Mouse (Mus musculus): ENCODE data around the gene Sap30. TPM values are rescaled to one million over a fixed set of nuclear protein-coding genes. Genes with fewer than 3 reads are reported as not detected.
"Not testable (repeated sequence)": the region's sequence is repeated elsewhere in the genome, so short reads cannot be mapped to it uniquely, and the experiment has no call there.

Gene Sap30
- polyA plus RNA-seq, 1 experiment from 2014 or later = 24.7 TPM

- 60% methylated on average over 3 of the region's 3 CpGs for WGBS
- no peak overlapping the region for H3K27ac ChIP-seq (ENCODE audit: low read length)
- H3K4me2 ChIP-seq (ENCODE audit: low read depth, low read length) = no peak overlapping the region
- H3K4me3 ChIP-seq (replicated peaks; ENCODE audit: low read length) = no peak overlapping the region
- no peaks in the 10 kb centered on the region for H3K27me3 ChIP-seq (ENCODE audit: control insufficient read depth, insufficient read depth, low read length)
- no peak overlapping the region for H3K9ac ChIP-seq (ENCODE audit: low read length)
- no peaks in the 10 kb centered on the region for H3K9me3 ChIP-seq (replicated peaks; ENCODE audit: control insufficient read depth, low read length)
- ATAC-seq (ENCODE audit: insufficient read depth, low FRiP score) = no peak
- H3K36me3 ChIP-seq (ENCODE audit: control insufficient read depth, insufficient read depth, low read length) = no peaks in the 10 kb centered on the region
- H3K4me1 ChIP-seq (ENCODE audit: control insufficient read depth, insufficient read depth, low read length) = no peaks in the 10 kb centered on the region
These were observed 29.7 kb downstream of the Sap30 start for GRCm38 (mm10) chr8:57457942-57458341.

DNA sequence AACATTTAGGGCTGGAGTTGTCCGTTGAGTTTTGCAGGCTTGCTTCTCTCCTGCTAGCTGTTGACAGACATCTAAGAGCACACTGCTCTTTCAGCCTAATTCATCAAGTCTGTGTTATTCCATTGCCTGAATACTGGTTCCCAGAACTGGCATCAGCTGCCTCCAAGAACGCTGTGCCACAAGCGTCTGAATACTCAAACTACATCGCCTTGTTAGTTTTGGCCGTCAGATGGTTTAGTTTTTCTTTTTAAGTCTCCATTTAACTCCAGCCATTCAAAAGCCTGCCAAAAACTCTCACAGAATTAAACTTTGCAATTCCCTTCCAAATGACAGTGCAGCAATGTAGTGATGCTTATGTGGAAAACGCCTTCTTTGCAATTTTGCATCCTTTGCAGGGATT lies 30.5 kb downstream of the Sap30 start:
- Histone ChIP-seq H3K9me3 (replicated peaks; ENCODE audit: control insufficient read depth, low read length) (no peaks in the 10 kb centered on the region), H3K4me1 (ENCODE audit: control insufficient read depth, insufficient read depth, low read length) (no peaks in the 10 kb centered on the region), H3K9ac (ENCODE audit: low read length) (no peak overlapping the region), H3K36me3 (ENCODE audit: control insufficient read depth, insufficient read depth, low read length) (no peaks in the 10 kb centered on the region), H3K4me3 (replicated peaks; ENCODE audit: low read length) (no peak overlapping the region), H3K27ac (ENCODE audit: low read length) (no peak overlapping the region), H3K4me2 (ENCODE audit: low read depth, low read length) (no peak overlapping the region), H3K27me3 (ENCODE audit: control insufficient read depth, insufficient read depth, low read length) (no peaks in the 10 kb centered on the region)
- 70% methylated on average over 6 of the region's 6 CpGs for WGBS
- ATAC-seq (ENCODE audit: insufficient read depth, low FRiP score) = no peak

DNA sequence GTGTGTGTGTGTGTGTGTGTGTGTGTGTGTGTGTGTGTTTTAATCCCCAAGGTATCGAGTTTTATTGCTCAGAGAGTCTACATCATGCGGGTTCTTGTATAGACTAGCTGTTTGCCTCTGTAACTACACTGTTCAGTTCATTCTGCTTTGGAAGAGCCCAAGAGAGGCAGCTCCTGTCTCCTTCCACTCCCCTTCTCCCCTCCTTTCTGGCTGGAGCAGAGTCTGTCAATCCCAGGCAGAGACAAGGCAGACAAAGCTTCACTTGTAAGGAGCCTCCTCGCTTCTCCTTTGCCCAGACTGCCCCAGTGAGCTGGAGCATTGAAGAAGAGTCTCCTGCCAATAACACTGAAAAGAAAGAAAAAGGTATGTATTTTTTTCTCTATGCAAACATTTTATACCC lies 31.9 kb downstream of the Sap30 start, which contains the start of gene Scrg1:
TSS of gene Scrg1 (plus strand) at position 159 of the 400 bp plus-strand sequence.
- H3K27ac ChIP-seq (ENCODE audit: low read length) = no peak within 1 kb of the TSS
- no peaks in the 10 kb centered on the region for H3K4me1 ChIP-seq (ENCODE audit: control insufficient read depth, insufficient read depth, low read length)
- H3K27me3 ChIP-seq (ENCODE audit: control insufficient read depth, insufficient read depth, low read length) = no peaks in the 10 kb centered on the region
- no peaks in the 10 kb centered on the region for H3K9me3 ChIP-seq (replicated peaks; ENCODE audit: control insufficient read depth, low read length)
- H3K36me3 ChIP-seq (ENCODE audit: control insufficient read depth, insufficient read depth, low read length) = no peaks in the 10 kb centered on the region
- no peak for ATAC-seq (ENCODE audit: insufficient read depth, low FRiP score)
- H3K4me3 ChIP-seq (replicated peaks; ENCODE audit: low read length) = no peak within 1 kb of the TSS
- WGBS = 62% methylated on average over 3 of the region's 3 CpGs
- H3K4me2 ChIP-seq (ENCODE audit: low read depth, low read length) = no peak within 1 kb of the TSS
- no peak within 1 kb of the TSS for H3K9ac ChIP-seq (ENCODE audit: low read length)

DNA sequence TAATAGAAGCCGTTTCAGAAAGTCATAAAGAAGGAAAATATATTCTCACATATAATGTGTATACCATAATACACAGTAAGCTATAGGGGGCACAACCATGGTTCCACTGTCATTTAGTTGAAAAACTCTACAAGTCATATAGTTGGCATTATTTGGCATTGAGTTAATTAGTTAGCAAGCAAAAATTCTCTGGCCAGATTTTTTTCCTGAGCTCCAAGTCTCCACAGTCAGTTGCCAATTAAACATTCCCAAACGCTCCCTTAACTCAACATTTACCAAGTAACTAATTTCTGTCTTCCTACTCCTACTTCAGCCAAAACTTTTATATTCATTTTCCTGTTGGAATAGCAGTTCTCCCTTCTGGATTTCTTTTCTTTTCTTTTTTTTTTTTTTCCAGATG lies 34.3 kb downstream of the Sap30 start:
- Histone ChIP-seq H3K4me1 (ENCODE audit: control insufficient read depth, insufficient read depth, low read length) (no peaks in the 10 kb centered on the region), H3K27me3 (ENCODE audit: control insufficient read depth, insufficient read depth, low read length) (no peaks in the 10 kb centered on the region), H3K36me3 (ENCODE audit: control insufficient read depth, insufficient read depth, low read length) (no peaks in the 10 kb centered on the region), H3K9ac (ENCODE audit: low read length) (no peak overlapping the region), H3K9me3 (replicated peaks; ENCODE audit: control insufficient read depth, low read length) (no peaks in the 10 kb centered on the region), H3K4me2 (ENCODE audit: low read depth, low read length) (no peak overlapping the region), H3K27ac (ENCODE audit: low read length) (no peak overlapping the region), H3K4me3 (replicated peaks; ENCODE audit: low read length) (no peak overlapping the region)
- ATAC-seq (ENCODE audit: insufficient read depth, low FRiP score) = no peak
- 90% methylated on average over 2 of the region's 2 CpGs for WGBS

DNA sequence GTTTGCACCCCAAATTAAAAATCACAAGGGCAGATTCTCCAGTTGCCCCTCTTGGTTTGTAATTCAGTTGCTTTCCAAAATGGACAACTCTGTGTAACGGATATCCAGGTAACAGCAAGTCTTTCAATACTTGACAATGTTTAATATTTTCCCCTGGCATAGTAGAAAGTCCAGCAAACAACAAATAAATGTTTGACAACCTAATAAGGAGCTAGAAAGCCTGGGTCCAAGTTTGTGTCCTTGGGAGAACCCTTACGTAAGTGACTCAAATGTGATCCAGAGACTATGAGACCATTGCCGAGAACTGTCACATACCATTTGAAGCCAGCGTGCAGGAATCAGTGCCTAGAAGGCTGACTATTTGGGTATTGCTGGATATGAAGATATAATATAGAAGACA lies 35.8 kb downstream of the Sap30 start:
- H3K9ac ChIP-seq (ENCODE audit: low read length) = no peak overlapping the region
- no peaks in the 10 kb centered on the region for H3K36me3 ChIP-seq (ENCODE audit: control insufficient read depth, insufficient read depth, low read length)
- H3K4me2 ChIP-seq (ENCODE audit: low read depth, low read length) = no peak overlapping the region
- no peaks in the 10 kb centered on the region for H3K4me1 ChIP-seq (ENCODE audit: control insufficient read depth, insufficient read depth, low read length)
- WGBS = 91% methylated on average over 4 of the region's 4 CpGs
- no peaks in the 10 kb centered on the region for H3K27me3 ChIP-seq (ENCODE audit: control insufficient read depth, insufficient read depth, low read length)
- H3K4me3 ChIP-seq (replicated peaks; ENCODE audit: low read length) = no peak overlapping the region
- H3K9me3 ChIP-seq (replicated peaks; ENCODE audit: control insufficient read depth, low read length) = no peaks in the 10 kb centered on the region
- ATAC-seq (ENCODE audit: insufficient read depth, low FRiP score) = no peak
- H3K27ac ChIP-seq (ENCODE audit: low read length) = no peak overlapping the region

DNA sequence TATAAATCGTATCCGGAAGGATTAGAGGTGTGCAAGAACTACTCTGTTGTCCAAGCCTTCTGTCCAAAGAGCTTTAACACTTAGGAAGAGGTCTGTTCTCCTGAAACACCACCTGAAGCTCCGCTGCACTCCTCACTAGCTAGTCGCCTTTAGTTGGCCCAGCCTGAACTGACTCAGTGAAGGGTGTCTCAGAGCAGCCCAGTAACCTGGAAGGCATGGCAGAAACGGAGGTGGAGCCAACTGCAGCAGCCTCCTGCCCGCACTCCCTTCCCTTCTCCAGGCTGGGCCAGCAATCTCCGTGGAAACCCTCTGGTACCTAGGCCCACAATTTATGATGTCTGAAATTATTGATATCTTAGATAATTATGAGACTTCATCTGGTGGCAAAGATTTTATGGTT lies 36.9 kb downstream of the Sap30 start:
- Histone ChIP-seq H3K9me3 (replicated peaks; ENCODE audit: control insufficient read depth, low read length) (no peaks in the 10 kb centered on the region), H3K4me3 (replicated peaks; ENCODE audit: low read length) (no peak overlapping the region), H3K36me3 (ENCODE audit: control insufficient read depth, insufficient read depth, low read length) (no peaks in the 10 kb centered on the region), H3K4me2 (ENCODE audit: low read depth, low read length) (no peak overlapping the region), H3K27ac (ENCODE audit: low read length) (no peak overlapping the region), H3K9ac (ENCODE audit: low read length) (no peak overlapping the region), H3K27me3 (ENCODE audit: control insufficient read depth, insufficient read depth, low read length) (no peaks in the 10 kb centered on the region), H3K4me1 (ENCODE audit: control insufficient read depth, insufficient read depth, low read length) (no peaks in the 10 kb centered on the region)
- WGBS = 78% methylated on average over 7 of the region's 7 CpGs
- ATAC-seq (ENCODE audit: insufficient read depth, low FRiP score) = no peak

DNA sequence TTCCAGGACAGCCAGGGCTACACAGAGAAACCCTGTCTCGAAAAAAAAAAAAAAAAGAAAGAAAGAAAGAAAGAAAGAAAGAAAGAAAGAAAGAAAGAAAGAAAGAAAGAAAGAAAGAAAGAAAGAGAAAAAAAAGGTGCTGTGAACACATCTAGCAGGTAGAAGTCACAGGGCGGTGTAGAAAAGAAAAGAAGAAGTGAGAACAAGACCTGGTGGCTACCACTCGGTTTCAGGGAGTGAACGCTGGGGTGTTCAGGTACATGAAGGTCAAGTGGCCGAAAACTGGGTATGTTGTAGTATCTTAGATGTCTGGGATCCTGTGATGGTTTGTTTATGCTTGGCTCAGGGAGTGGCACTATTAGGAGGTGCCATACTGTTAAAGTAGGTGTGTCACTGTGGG lies 41.8 kb downstream of the Sap30 start:
- H3K9me3 ChIP-seq (replicated peaks; ENCODE audit: control insufficient read depth, low read length); ATAC-seq (ENCODE audit: insufficient read depth, low FRiP score); H3K4me1 ChIP-seq (ENCODE audit: control insufficient read depth, insufficient read depth, low read length); H3K4me3 ChIP-seq (replicated peaks; ENCODE audit: low read length); H3K27ac ChIP-seq (ENCODE audit: low read length); H3K9ac ChIP-seq (ENCODE audit: low read length); H3K4me2 ChIP-seq (ENCODE audit: low read depth, low read length); H3K27me3 ChIP-seq (ENCODE audit: control insufficient read depth, insufficient read depth, low read length); H3K36me3 ChIP-seq (ENCODE audit: control insufficient read depth, insufficient read depth, low read length): not testable (repeated sequence)
- 86% methylated on average over 4 of the region's 5 CpGs for WGBS

DNA sequence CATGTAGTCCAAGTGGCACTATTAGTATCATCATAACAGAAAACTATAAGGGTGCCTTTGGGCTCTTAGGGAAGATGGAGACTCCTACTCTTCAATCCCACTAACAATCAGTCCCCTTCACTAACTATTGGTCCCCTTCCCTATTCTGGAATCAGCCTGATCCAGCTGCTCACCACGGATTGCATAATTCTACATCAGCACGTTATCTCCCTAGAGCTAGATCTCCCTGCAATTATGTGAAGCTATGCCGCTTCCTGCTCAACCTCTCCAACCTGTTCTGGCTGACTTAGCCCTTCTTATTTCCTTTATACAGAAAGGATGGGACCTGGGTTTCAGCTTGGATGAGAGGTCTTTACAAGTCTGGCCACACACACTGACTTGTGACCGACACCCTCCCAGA lies 44.4 kb downstream of the Sap30 start:
- H3K27ac ChIP-seq (ENCODE audit: low read length) = no peak overlapping the region
- no peak overlapping the region for H3K4me2 ChIP-seq (ENCODE audit: low read depth, low read length)
- H3K9me3 ChIP-seq (replicated peaks; ENCODE audit: control insufficient read depth, low read length) = no peaks in the 10 kb centered on the region
- no peaks in the 10 kb centered on the region for H3K27me3 ChIP-seq (ENCODE audit: control insufficient read depth, insufficient read depth, low read length)
- no peaks in the 10 kb centered on the region for H3K4me1 ChIP-seq (ENCODE audit: control insufficient read depth, insufficient read depth, low read length)
- 62% methylated on average over 4 of the region's 4 CpGs for WGBS
- no peaks in the 10 kb centered on the region for H3K36me3 ChIP-seq (ENCODE audit: control insufficient read depth, insufficient read depth, low read length)
- H3K9ac ChIP-seq (ENCODE audit: low read length) = no peak overlapping the region
- no peak for ATAC-seq (ENCODE audit: insufficient read depth, low FRiP score)
- no peak overlapping the region for H3K4me3 ChIP-seq (replicated peaks; ENCODE audit: low read length)

DNA sequence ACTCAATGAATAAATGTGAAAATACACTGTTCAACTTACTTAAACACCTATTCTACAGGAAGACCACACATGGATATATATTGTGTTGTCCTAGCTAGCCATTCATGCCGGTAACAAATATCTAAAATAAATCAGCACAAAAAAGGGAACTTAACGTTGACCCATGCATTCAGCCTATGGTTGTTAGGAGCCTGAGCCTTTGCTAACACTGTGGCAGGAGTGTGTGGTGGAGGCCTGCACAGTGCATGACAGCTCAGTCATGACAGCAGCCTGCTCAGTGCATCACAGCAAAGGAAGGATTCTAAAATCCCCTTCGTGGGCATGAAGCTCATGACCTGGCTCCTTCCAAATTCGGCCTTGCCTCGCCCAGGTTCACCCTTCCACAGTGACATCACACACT lies 46.1 kb downstream of the Sap30 start:
- no peak overlapping the region for H3K4me3 ChIP-seq (replicated peaks; ENCODE audit: low read length)
- no peak overlapping the region for H3K27ac ChIP-seq (ENCODE audit: low read length)
- 0 out of 2 replicates have a peak, but pooled peaks cover 4% of the 10 kb centered on the region for H3K4me1 ChIP-seq (ENCODE audit: control insufficient read depth, insufficient read depth, low read length)
- H3K9ac ChIP-seq (ENCODE audit: low read length) = no peak overlapping the region
- no peak for ATAC-seq (ENCODE audit: insufficient read depth, low FRiP score)
- no peak overlapping the region for H3K4me2 ChIP-seq (ENCODE audit: low read depth, low read length)
- no peaks in the 10 kb centered on the region for H3K36me3 ChIP-seq (ENCODE audit: control insufficient read depth, insufficient read depth, low read length)
- H3K9me3 ChIP-seq (replicated peaks; ENCODE audit: control insufficient read depth, low read length) = no peaks in the 10 kb centered on the region
- H3K27me3 ChIP-seq (ENCODE audit: control insufficient read depth, insufficient read depth, low read length) = no peaks in the 10 kb centered on the region
- WGBS = 85% methylated on average over 5 of the region's 5 CpGs

DNA sequence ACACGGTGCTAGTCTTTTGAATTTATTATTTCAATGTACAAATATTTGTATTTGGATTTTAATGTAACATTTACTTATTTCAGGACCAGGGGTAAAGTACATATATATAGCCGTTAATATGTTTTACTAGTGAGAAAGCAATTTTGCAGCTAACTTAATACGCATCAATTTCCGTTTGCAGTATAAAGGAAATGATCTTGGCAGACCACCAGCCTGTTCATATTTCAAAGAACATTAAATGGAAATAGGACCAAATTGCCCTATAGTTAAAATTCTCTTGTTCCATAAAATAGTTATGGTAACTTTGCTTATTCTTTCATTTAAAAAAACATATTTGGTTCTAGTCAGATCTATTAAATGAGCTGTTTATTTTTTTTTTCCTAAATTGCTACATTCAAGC lies 46.5 kb downstream of the Sap30 start:
- H3K9ac ChIP-seq (ENCODE audit: low read length) = no peak overlapping the region
- H3K4me2 ChIP-seq (ENCODE audit: low read depth, low read length) = no peak overlapping the region
- ATAC-seq (ENCODE audit: insufficient read depth, low FRiP score) = no peak
- H3K4me1 ChIP-seq (ENCODE audit: control insufficient read depth, insufficient read depth, low read length) = 0 out of 2 replicates have a peak, but pooled peaks cover 4% of the 10 kb centered on the region
- WGBS = 51% methylated on average over 4 of the region's 4 CpGs
- H3K36me3 ChIP-seq (ENCODE audit: control insufficient read depth, insufficient read depth, low read length) = no peaks in the 10 kb centered on the region
- no peaks in the 10 kb centered on the region for H3K27me3 ChIP-seq (ENCODE audit: control insufficient read depth, insufficient read depth, low read length)
- no peaks in the 10 kb centered on the region for H3K9me3 ChIP-seq (replicated peaks; ENCODE audit: control insufficient read depth, low read length)
- no peak overlapping the region for H3K27ac ChIP-seq (ENCODE audit: low read length)
- no peak overlapping the region for H3K4me3 ChIP-seq (replicated peaks; ENCODE audit: low read length)

All from stomach, embryonic 16.5 days (tissue).